ENCODE assay signal across 16 mouse cellular contexts in the genomic region with DNA sequence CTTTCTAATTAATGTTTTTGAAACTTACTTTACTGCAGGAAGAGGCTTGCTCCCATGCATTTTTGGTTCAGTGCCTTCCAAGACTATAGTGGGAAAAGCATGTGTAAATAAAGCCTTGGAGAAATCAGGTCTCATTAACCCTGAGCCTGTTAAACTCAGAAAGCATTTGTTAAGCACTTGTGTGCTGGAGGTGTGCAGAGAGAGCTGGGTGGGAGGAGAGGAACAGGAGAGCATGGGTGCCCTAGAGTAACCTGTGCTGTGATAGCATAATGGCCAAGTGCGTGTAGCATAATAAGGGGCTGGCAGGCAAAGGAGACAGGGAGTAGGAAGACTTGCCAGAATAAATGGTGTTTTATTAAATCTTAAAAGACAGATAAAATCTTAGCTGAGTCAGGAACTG.
"Had no signal": no experiment of that assay in that cellular context is flagged by ENCODE, and none has a peak within 500 bp of the region (broad histone marks: within the 10 kb centered on the region; RNA-seq: fewer than 3 reads in every experiment).

No protein-coding gene starts in this region.

- H3K4me1 ChIP-seq: intestine, embryonic 15.5 days; megakaryocyte, embryonic 14.5 days; midbrain, embryonic 13.5 days had no signal

- H3K9me3 ChIP-seq: intestine, embryonic 15.5 days; limb, embryonic 15.5 days; midbrain, embryonic 10.5 days; midbrain, embryonic 13.5 days had no signal

- H3K4me3 ChIP-seq: intestine, embryonic 15.5 days; layer of hippocampus, adult 2 months; limb, embryonic 15.5 days; megakaryocyte, embryonic 14.5 days; midbrain, embryonic 10.5 days; midbrain, embryonic 13.5 days had no signal

- H3K27ac ChIP-seq: intestine, embryonic 15.5 days; layer of hippocampus, adult 2 months; limb, embryonic 15.5 days; liver, embryonic 14.5 days; midbrain, embryonic 10.5 days; midbrain, embryonic 13.5 days had no signal

- ATAC-seq: intestine, embryonic 15.5 days; liver, postnatal 0 days; lung, postnatal 0 days; midbrain, embryonic 13.5 days; midbrain, embryonic 16.5 days had no signal

- H3K9ac ChIP-seq: intestine, embryonic 15.5 days; limb, embryonic 15.5 days; liver, embryonic 14.5 days; liver, postnatal 0 days; midbrain, embryonic 13.5 days had no signal

- H3K27me3 ChIP-seq: intestine, embryonic 15.5 days; limb, embryonic 15.5 days; megakaryocyte, embryonic 14.5 days; midbrain, embryonic 13.5 days had no signal

- H3K36me3 ChIP-seq: intestine, embryonic 15.5 days; limb, embryonic 15.5 days; midbrain, embryonic 10.5 days; midbrain, embryonic 13.5 days had no signal

- DNase-seq: kidney, adult 11 months; kidney, postnatal 25 days; layer of hippocampus, adult 9-11 months; liver, postnatal 0 days; lung, postnatal 36 days; thymus, postnatal 25 days had no signal

- H3K4me2 ChIP-seq: intestine, embryonic 15.5 days; limb, embryonic 15.5 days; liver, embryonic 11.5 days; midbrain, embryonic 13.5 days had no signal
